Mouse (Mus musculus): ENCODE results near the gene Gm5089. TPM values are rescaled to one million over a fixed set of nuclear protein-coding genes. Genes with fewer than 3 reads are reported as not detected.

The Gm5089 gene
- polyA plus RNA-seq, 1 experiment, result not detected

DNA sequence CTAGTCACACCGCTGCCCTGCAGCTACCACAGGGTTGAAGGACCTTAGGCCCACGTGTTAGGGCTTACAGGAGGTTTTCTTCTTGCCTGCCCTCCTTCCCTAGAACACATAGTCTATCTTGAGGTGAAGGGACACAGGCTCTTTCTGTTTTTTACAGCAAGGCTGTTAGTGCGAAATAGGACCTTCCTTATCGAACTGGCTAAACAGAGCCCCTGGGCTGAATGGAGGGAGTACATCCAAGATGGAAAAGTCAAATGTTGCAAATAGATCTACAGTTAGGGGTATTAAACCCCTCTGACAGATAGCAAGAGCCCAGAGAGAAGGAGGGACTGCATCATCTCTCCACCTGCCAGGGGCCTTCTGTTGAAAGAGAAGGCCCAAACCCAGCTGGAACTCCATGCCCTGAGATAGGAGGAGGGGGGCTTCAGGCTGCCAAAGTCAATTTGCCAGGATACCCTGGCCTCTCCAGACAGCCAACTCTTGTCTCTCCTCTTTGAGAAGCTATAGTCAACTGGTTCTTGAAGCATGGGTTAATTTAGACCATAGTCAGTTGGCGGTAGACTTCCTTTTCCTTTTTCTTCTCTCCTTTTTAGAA, 733 bp upstream of the Gm5089 start:
- peaks cover 70% of the 10 kb centered on the region for H3K27me3 ChIP-seq (ENCODE audit: control insufficient read depth)
- H3K36me3 ChIP-seq (ENCODE audit: control insufficient read depth), result no peaks in the 10 kb centered on the region
- TF ChIP-seq GATA1 (IDR thresholded peaks at IDR 0.05; ENCODE audit: low read length), result no peak
- TF ChIP-seq TAL1 (IDR thresholded peaks at IDR 0.05; ENCODE audit: low read length), result no peak
- H3K4me3 ChIP-seq (replicated peaks), result no peak overlapping the region
- no peaks in the 10 kb centered on the region for H3K4me1 ChIP-seq (ENCODE audit: control insufficient read depth)
- no peaks in the 10 kb centered on the region for H3K9me3 ChIP-seq (ENCODE audit: control insufficient read depth, low read length)

DNA sequence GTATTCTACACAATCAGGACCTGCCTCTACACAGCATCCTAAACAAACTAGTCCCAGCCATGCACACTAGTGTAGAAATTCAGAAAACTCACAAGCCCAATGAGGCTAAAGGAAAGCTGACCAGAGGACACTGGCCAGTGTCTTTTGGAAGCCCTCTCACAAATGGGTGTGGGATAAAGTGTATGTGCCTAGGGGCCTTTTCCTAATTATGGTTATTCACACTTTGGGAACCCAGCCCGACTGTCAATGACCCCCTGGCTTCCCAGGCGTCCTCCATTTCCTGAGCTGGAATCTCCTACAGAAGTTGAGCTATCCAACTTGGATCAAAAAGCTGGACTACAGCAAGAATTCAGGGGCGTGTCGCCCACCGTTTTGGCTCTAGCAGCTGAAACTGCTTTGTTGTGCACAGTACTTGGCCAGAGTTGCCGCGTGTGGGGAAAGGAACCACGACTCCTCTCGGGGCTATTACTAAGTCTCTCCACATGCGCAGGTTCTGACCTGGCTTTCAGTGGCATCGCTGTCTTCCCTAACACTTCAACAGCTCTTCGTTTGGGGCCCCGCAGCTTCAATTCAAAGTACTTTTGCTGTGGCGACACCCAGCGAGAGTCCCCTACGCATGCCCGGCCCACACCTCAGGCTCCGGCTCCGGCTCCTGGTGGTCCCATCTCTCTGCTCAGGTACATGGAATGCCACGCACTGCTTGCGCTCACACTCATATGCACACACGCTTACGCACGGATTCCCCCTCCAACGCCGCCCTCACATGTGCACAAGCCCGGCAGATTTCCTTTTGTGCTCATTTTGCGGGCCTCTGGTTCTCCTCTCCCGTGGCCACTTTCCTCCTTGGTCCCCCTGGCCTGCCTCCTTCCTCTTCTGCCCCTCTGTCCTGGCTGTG, 1.1 kb downstream of the Gm5089 start:
- Histone ChIP-seq H3K36me3 (ENCODE audit: control insufficient read depth) (no peaks in the 10 kb centered on the region), H3K4me3 (replicated peaks) (no peak overlapping the region), H3K4me1 (ENCODE audit: control insufficient read depth) (no peaks in the 10 kb centered on the region), H3K27me3 (ENCODE audit: control insufficient read depth) (peaks cover 61% of the 10 kb centered on the region), H3K9me3 (ENCODE audit: control insufficient read depth, low read length) (no peaks in the 10 kb centered on the region)
- no peak for TF ChIP-seq TAL1 (IDR thresholded peaks at IDR 0.05; ENCODE audit: low read length)
- TF ChIP-seq GATA1 (IDR thresholded peaks at IDR 0.05; ENCODE audit: low read length), result no peak

DNA sequence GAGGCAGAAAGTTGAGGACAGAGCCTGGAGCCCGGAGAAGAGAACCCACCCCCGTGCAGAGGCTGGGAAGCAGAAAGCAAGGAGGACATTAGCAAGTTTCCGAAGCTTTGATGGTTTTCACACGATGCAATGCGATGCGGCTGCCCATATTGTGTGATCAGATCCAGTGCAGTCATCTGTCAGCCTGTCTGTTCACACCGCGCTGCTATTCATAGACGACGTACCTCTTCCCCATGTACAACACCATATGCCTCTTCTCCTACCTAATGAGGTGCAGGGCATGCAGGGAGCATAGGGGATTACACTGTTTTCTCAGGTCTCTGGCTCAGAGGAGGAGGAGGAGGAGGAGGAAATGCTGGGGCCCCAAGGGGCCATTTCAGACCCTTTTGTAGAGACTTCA, 14.1 kb downstream of the Gm5089 start:
- Histone ChIP-seq H3K9me3 (ENCODE audit: control insufficient read depth, low read length) (no peaks in the 10 kb centered on the region), H3K36me3 (ENCODE audit: control insufficient read depth) (no peaks in the 10 kb centered on the region), H3K27me3 (ENCODE audit: control insufficient read depth) (no peaks in the 10 kb centered on the region), H3K4me1 (ENCODE audit: control insufficient read depth) (no peaks in the 10 kb centered on the region), H3K4me3 (replicated peaks) (no peak overlapping the region)
- TF ChIP-seq TAL1 (IDR thresholded peaks at IDR 0.05; ENCODE audit: low read length) (no peak), GATA1 (IDR thresholded peaks at IDR 0.05; ENCODE audit: low read length) (no peak)

DNA sequence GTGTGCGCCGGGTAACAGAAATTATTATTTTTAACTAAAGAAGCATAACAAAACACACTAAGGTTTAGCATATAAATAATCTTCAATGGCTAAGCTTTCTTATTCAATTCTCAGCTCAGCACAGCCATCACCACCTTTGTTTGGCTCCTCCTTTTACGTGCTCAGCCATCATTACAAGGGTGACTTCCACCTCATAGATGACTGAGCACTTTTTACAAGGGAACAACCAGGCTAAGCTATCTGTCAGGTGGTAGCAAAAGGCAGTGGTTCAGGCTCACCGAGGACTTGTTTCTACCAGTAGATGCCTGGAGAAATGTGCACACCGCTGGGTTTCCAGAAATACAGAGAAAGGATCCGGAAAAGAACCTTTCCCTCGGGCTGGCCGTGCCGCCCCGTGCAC, 16.9 kb downstream of the Gm5089 start:
- Histone ChIP-seq H3K4me3 (replicated peaks) (no peak overlapping the region), H3K9me3 (ENCODE audit: control insufficient read depth, low read length) (no peaks in the 10 kb centered on the region), H3K4me1 (ENCODE audit: control insufficient read depth) (no peaks in the 10 kb centered on the region), H3K27me3 (ENCODE audit: control insufficient read depth) (no peaks in the 10 kb centered on the region), H3K36me3 (ENCODE audit: control insufficient read depth) (no peaks in the 10 kb centered on the region)
- TF ChIP-seq GATA1 (IDR thresholded peaks at IDR 0.05; ENCODE audit: low read length) (no peak), TAL1 (IDR thresholded peaks at IDR 0.05; ENCODE audit: low read length) (no peak)

DNA sequence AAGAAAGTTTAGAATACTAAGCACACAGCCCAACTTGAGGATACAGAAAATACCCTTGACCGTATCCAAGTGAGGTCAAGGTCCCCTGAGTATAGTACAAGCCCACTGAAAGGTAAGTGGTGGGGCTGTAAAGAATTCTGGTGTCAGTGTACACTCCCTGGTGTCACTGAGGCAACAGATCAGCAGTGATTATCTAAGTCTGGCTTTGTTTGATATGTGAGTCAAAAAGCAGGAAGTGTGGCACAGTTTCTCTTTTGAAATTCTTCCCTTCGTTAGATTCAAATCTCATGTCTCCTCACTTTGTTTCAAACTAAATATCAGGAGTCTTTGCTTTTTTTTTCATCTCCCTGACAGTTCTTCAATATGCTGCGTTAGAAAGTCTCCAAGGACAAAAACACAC, 18.4 kb downstream of the Gm5089 start:
- no peaks in the 10 kb centered on the region for H3K36me3 ChIP-seq (ENCODE audit: control insufficient read depth)
- no peak for TF ChIP-seq TAL1 (IDR thresholded peaks at IDR 0.05; ENCODE audit: low read length)
- no peak for TF ChIP-seq GATA1 (IDR thresholded peaks at IDR 0.05; ENCODE audit: low read length)
- no peaks in the 10 kb centered on the region for H3K27me3 ChIP-seq (ENCODE audit: control insufficient read depth)
- no peak overlapping the region for H3K4me3 ChIP-seq (replicated peaks)
- H3K9me3 ChIP-seq (ENCODE audit: control insufficient read depth, low read length), result no peaks in the 10 kb centered on the region
- no peaks in the 10 kb centered on the region for H3K4me1 ChIP-seq (ENCODE audit: control insufficient read depth)

DNA sequence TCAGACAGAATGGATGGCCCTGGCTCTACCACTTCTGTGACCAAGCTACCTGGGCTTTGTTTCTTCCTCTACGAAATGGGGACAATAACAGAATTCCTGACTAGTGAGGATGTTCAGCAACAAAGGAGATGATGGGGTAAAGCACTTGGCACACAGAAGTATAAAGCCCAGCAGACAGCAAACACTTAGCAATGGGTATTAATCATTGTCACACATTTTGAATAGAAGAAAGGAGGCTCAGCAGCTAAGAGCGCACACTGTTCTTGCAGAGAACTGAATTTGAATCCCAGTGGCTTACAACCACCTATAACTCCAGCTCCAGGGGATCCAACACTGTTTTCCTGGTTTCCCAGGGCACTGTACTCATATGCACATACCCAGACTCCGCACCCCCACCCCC, 23.3 kb downstream of the Gm5089 start:
- no peaks in the 10 kb centered on the region for H3K27me3 ChIP-seq (ENCODE audit: control insufficient read depth)
- no peaks in the 10 kb centered on the region for H3K4me1 ChIP-seq (ENCODE audit: control insufficient read depth)
- H3K36me3 ChIP-seq (ENCODE audit: control insufficient read depth), result no peaks in the 10 kb centered on the region
- TF ChIP-seq TAL1 (IDR thresholded peaks at IDR 0.05; ENCODE audit: low read length) (no peak), GATA1 (IDR thresholded peaks at IDR 0.05; ENCODE audit: low read length) (no peak)
- H3K9me3 ChIP-seq (ENCODE audit: control insufficient read depth, low read length), result no peaks in the 10 kb centered on the region
- no peak overlapping the region for H3K4me3 ChIP-seq (replicated peaks)

DNA sequence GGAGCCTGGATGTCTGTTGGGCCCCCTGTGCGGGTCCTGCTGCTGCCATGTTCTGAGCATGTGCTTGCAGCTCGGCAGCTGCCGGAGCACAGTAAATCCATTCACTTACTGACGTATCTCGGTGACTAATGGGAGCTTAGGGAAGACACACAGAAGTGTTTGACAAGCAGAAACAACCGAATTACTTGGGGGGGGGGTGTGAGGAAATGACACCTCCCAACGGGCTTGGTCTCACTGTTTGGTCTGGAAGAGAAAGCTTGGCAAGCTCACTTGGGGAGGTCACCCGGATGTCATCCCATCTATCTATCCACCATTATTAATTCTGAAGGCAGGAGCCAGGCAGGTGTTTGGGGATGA, 23.7 kb downstream of the Gm5089 start:
- H3K4me1 ChIP-seq (ENCODE audit: control insufficient read depth), result no peaks in the 10 kb centered on the region
- no peaks in the 10 kb centered on the region for H3K36me3 ChIP-seq (ENCODE audit: control insufficient read depth)
- no peaks in the 10 kb centered on the region for H3K9me3 ChIP-seq (ENCODE audit: control insufficient read depth, low read length)
- TF ChIP-seq GATA1 (IDR thresholded peaks at IDR 0.05; ENCODE audit: low read length) (no peak), TAL1 (IDR thresholded peaks at IDR 0.05; ENCODE audit: low read length) (no peak)
- no peak overlapping the region for H3K4me3 ChIP-seq (replicated peaks)
- no peaks in the 10 kb centered on the region for H3K27me3 ChIP-seq (ENCODE audit: control insufficient read depth)

DNA sequence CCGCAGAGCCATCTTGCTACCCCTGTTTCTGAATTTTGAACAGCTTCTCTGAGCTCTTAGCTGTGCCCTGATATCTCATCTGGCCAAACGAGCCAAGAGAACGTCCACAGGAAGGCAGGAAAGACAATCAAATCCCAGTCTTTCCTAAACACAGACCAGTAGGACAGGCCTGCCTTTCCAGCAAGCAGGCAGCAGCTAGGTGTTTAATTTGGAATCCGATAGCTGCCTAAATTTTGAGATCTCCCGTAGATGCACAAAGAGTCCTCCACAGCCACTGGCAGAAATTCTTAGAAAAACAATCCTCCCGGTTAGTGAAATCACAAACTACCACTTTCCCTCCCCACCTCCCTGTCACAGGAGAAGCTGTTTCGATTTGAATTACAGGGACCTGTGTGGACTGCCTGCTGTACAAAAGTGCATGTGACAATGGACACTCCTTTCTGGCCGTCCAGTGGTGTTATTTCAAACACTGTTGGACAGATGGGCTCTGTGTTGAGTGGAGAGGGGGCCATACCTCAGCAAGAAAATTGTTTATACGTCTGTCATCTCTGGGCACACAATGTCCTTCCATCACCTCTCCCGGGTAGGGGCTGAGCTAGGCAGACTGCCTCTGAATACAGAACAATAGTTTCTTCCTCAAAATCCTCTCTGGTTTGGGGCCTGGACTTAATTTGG, 24.2 kb downstream of the Gm5089 start:
- Histone ChIP-seq H3K36me3 (ENCODE audit: control insufficient read depth) (no peaks in the 10 kb centered on the region), H3K9me3 (ENCODE audit: control insufficient read depth, low read length) (no peaks in the 10 kb centered on the region), H3K27me3 (ENCODE audit: control insufficient read depth) (no peaks in the 10 kb centered on the region), H3K4me1 (ENCODE audit: control insufficient read depth) (no peaks in the 10 kb centered on the region), H3K4me3 (replicated peaks) (no peak overlapping the region)
- TF ChIP-seq GATA1 (IDR thresholded peaks at IDR 0.05; ENCODE audit: low read length) (no peak), TAL1 (IDR thresholded peaks at IDR 0.05; ENCODE audit: low read length) (no peak)

DNA sequence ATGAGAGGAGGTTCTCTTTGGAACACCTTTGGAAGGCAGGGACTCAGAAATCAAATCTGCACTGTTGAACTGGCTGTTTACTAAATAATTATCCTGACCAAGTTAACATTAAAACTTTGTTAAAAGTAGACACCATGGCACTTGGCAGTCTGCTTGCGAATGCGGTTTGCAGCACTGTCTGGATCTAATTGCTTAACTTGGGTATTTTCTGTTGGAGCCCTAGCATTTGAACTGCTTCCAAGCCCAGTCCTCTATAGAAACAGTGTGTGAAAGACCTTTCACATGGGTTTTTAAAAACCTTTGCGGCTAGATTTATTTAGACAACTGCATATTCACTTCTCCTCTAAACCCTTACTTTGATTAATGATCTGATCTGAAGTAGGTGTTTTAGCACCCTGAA, 26.5 kb downstream of the Gm5089 start:
- no peaks in the 10 kb centered on the region for H3K4me1 ChIP-seq (ENCODE audit: control insufficient read depth)
- H3K4me3 ChIP-seq (replicated peaks), result no peak overlapping the region
- TF ChIP-seq GATA1 (IDR thresholded peaks at IDR 0.05; ENCODE audit: low read length) (no peak), TAL1 (IDR thresholded peaks at IDR 0.05; ENCODE audit: low read length) (no peak)
- H3K27me3 ChIP-seq (ENCODE audit: control insufficient read depth), result no peaks in the 10 kb centered on the region
- no peaks in the 10 kb centered on the region for H3K36me3 ChIP-seq (ENCODE audit: control insufficient read depth)
- peaks cover 2% of the 10 kb centered on the region; the same call in 1 of the 2 replicates for H3K9me3 ChIP-seq (ENCODE audit: control insufficient read depth, low read length)

Data from erythroblast, embryonic 14.5 days (primary cell).